Mouse (Mus musculus) hindbrain, embryonic 11.5 days (tissue): ENCODE measurements around the gene Skint11. TPM values are rescaled to one million over a fixed set of nuclear protein-coding genes. Genes with fewer than 3 reads are reported as not detected.
"Not testable (repeated sequence)": the region's sequence is repeated elsewhere in the genome, so short reads cannot be mapped to it uniquely, and the experiment has no call there.

Experiments
- ATAC-seq: fragments of 200-750 bp; cut with Nextera tagmentation; 2 replicates; pipeline ENCODE4 v1.8.0; 2017; ENCODE audit warnings: mild to moderate bottlenecking, moderate TSS enrichment, moderate library complexity; ENCODE audit not compliant: low FRiP score
- DNase-seq: peaks from one replicate; pipeline ENCODE4 v3.0.0-alpha.2; 2015; ENCODE audit warnings: low spot score
- H3K27ac ChIP-seq: fragments of 300-500 bp; sonication (generic); 2 replicates; pipeline ENCODE4 v1.5.1; 2014; ENCODE audit warnings: mild to moderate bottlenecking, low read depth, low read length
- H3K27me3 ChIP-seq: fragments of 300-500 bp; sonication (generic); 2 replicates; pipeline ENCODE4 v1.6.1; 2014; ENCODE audit warnings: mild to moderate bottlenecking, low read length, moderate library complexity, mixed read lengths; ENCODE audit not compliant: control insufficient read depth, insufficient read depth
- H3K36me3 ChIP-seq: fragments of 300-500 bp; sonication (generic); 2 replicates; pipeline ENCODE4 v1.6.1; 2014; ENCODE audit warnings: mild to moderate bottlenecking, low read length, moderate library complexity, mixed read lengths; ENCODE audit not compliant: control insufficient read depth, insufficient read depth
- H3K4me1 ChIP-seq: fragments of 300-500 bp; sonication (generic); replicated peaks from 2 replicates; pipeline ENCODE4 v1.6.1; 2014; ENCODE audit warnings: low read length, mixed read lengths; ENCODE audit not compliant: control insufficient read depth, insufficient read depth
- H3K4me2 ChIP-seq: fragments of 300-500 bp; sonication (generic); replicated peaks from 2 replicates; pipeline ENCODE4 v1.6.1; 2014; ENCODE audit warnings: mild to moderate bottlenecking, low read depth, low read length
- H3K4me3 ChIP-seq: fragments of 300-500 bp; sonication (generic); 2 replicates; pipeline ENCODE4 v1.5.1; 2014; ENCODE audit warnings: low read depth, low read length
- H3K9ac ChIP-seq: fragments of 300-500 bp; sonication (generic); 2 replicates; pipeline ENCODE4 v1.6.1; 2014; ENCODE audit warnings: low read depth, low read length
- H3K9me3 ChIP-seq: fragments of 300-500 bp; sonication (generic); 2 replicates; pipeline ENCODE4 v1.6.1; 2016; ENCODE audit warnings: low read length; ENCODE audit not compliant: control insufficient read depth
- WGBS: fragments of 180-500 bp; shearing (Covaris S2); extraction: QIAGEN DNeasy Blood & Tissue Kit; methylation state at CpG from one replicate; pipeline ENCODE4 v1.1.7; 2014; 5-methylcytosine and 5-hydroxymethylcytosine counted together
- polyA plus RNA-seq: library from polyadenylated mRNA; unstranded; fragments of >200 nt; fragmentation: Nextera tagmentation; extraction: Ambion mirVana; gene quantifications from 2 replicates; pipeline ENCODE4 v1.2.1, GENCODE M21; 2014

The Skint11 gene
- polyA plus RNA-seq = not detected in 2 replicates

GRCm38 (mm10) chr4:114163084-114163483, at the start of gene Skint11:
Gene Skint11 (plus strand): TSS chr4:114163384.
- H3K27me3 ChIP-seq = no peaks in the 10 kb centered on the region
- H3K4me2 ChIP-seq = no peak within 1 kb of the TSS
- 85% methylated on average over 1 of the region's 1 CpGs for WGBS
- H3K36me3 ChIP-seq = no peaks in the 10 kb centered on the region
- H3K9me3 ChIP-seq = no peaks in the 10 kb centered on the region
- H3K4me3 ChIP-seq = no peak within 1 kb of the TSS
- H3K4me1 ChIP-seq = no peaks in the 10 kb centered on the region
- H3K9ac ChIP-seq = no peak within 1 kb of the TSS
- DNase-seq (no peak), ATAC-seq (no peak)
- no peak within 1 kb of the TSS for H3K27ac ChIP-seq

- Histone ChIP-seq H3K4me3 (no peak overlapping the region), H3K27me3 (no peaks in the 10 kb centered on the region), H3K36me3 (no peaks in the 10 kb centered on the region), H3K9ac (no peak overlapping the region), H3K4me1 (no peaks in the 10 kb centered on the region), H3K4me2 (no peak overlapping the region), H3K9me3 (no peaks in the 10 kb centered on the region), H3K27ac (no peak overlapping the region)
- ATAC-seq (no peak), DNase-seq (no peak)
These were observed 2.0 kb upstream of the Skint11 start for GRCm38 (mm10) chr4:114161149-114161548.

DNA sequence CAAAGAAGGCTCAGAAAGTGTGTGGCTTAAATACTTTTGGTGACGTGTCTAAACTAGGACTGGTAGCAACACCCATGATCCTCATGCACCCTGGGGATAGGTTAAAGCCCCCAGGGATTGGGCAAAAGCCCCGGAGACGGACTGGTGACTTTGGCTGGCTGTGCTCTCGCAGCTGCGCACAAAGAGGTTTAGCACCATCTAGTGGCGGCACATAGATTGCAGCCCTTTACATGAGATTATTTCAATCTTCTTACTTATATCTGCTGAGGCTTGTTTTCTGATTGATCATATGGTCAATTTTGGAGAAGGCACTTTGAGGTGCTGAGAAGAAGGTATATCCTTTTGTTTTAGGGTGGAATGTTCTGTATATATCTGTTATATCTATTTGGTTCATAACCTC, 9.7 kb downstream of the Skint11 start:
- not testable (repeated sequence) for H3K9ac ChIP-seq, H3K4me3 ChIP-seq, DNase-seq, H3K27me3 ChIP-seq, ATAC-seq, H3K27ac ChIP-seq, H3K9me3 ChIP-seq, H3K4me2 ChIP-seq, H3K4me1 ChIP-seq, H3K36me3 ChIP-seq
- 20% methylated on average over 6 of the region's 6 CpGs for WGBS

- not testable (repeated sequence) for H3K9ac ChIP-seq, H3K4me3 ChIP-seq, ATAC-seq, H3K36me3 ChIP-seq, H3K4me1 ChIP-seq, DNase-seq, H3K4me2 ChIP-seq, H3K9me3 ChIP-seq, H3K27ac ChIP-seq, H3K27me3 ChIP-seq
- WGBS = 60% methylated on average over 1 of the region's 1 CpGs
These were observed 93.7 kb downstream of the Skint11 start for GRCm38 (mm10) chr4:114256906-114257305.

Other genes with a start within 250 kb of the Skint11 start
- not detected in 2 replicates for gene Skint5, start 163.9 kb upstream of the Skint11 start, polyA plus RNA-seq
- gene Trabd2b, start 243.3 kb downstream of the Skint11 start, polyA plus RNA-seq = 1.6 and 2.0 TPM in 2 replicates